Comparison of ENCODE assay signal across 8 mouse cellular contexts in genomic region chr11:58903511-58904409, GRCm38 (mm10). TPM values are rescaled to one million over a fixed set of nuclear protein-coding genes. Genes with fewer than 3 reads are reported as not detected.
DNase-seq lines count a peak whose midpoint lies in the region; ATAC-seq and TF ChIP-seq lines count a peak whose summit lies in the region.

Gene Zfp39, minus strand, starts transcription at chr11:58904225.

- H3K9me3 ChIP-seq in embryonic facial prominence, embryonic 13.5 days: no peaks in the 10 kb centered on the region
- no peaks in the 10 kb centered on the region for H3K9me3 ChIP-seq in limb, embryonic 12.5 days
- H3K9me3 ChIP-seq in midbrain, embryonic 14.5 days (ENCODE audit: control insufficient read depth, low read length): no peaks in the 10 kb centered on the region

- H3K4me1 ChIP-seq in embryonic facial prominence, embryonic 13.5 days: peaks cover 12% of the 10 kb centered on the region
- H3K4me1 ChIP-seq in heart, adult 2 months (ENCODE audit: control insufficient read depth, insufficient read depth, low read length): peaks cover 3% of the 10 kb centered on the region
- H3K4me1 ChIP-seq in limb, embryonic 12.5 days (replicated peaks): peaks cover 9% of the 10 kb centered on the region
- peaks cover 13% of the 10 kb centered on the region for H3K4me1 ChIP-seq in midbrain, embryonic 14.5 days (ENCODE audit: control insufficient read depth, insufficient read depth, low read length)

- whole genome bisulfite sequencing in embryonic facial prominence, embryonic 13.5 days: 0% methylated on average over 40 of the region's 40 CpGs
- whole genome bisulfite sequencing in heart, adult 2 months: under 1% methylated on average over 40 of the region's 40 CpGs
- under 1% methylated on average over 40 of the region's 40 CpGs for WGBS in limb, embryonic 12.5 days
- WGBS in midbrain, embryonic 14.5 days: under 1% methylated on average over 40 of the region's 40 CpGs

- intact Hi-C loops in heart, adult 2 months (cut with DNase I): loop anchor here (5.0 kb wide), 1 partner anchor 56 kb away; the partner anchor contains the start of gene Gm12258

- TF ChIP-seq CTCF in heart, adult 2 months (IDR thresholded peaks at IDR 0.05): peak; percentile 24; the same call in 1 of the 2 replicates

- ATAC-seq in embryonic facial prominence, embryonic 13.5 days (ENCODE audit: insufficient number of reproducible peaks, insufficient read depth, low FRiP score, low TSS enrichment, low read depth): peak; percentile 96
- peak; percentile 95 for ATAC-seq in limb, embryonic 12.5 days (ENCODE audit: insufficient number of reproducible peaks, insufficient read depth, low FRiP score, low TSS enrichment, low read depth)
- peak; percentile 99 for ATAC-seq in midbrain, embryonic 14.5 days (ENCODE audit: low FRiP score, low TSS enrichment)

- H3K4me3 ChIP-seq in embryonic facial prominence, embryonic 13.5 days: peak within 1 kb of the TSS; percentile 84
- peak within 1 kb of the TSS; percentile 82 for H3K4me3 ChIP-seq in heart, adult 2 months
- peak within 1 kb of the TSS; percentile 84 for H3K4me3 ChIP-seq in limb, embryonic 12.5 days (replicated peaks)
- peak within 1 kb of the TSS; percentile 78 for H3K4me3 ChIP-seq in midbrain, embryonic 14.5 days (replicated peaks; ENCODE audit: low read depth, low read length)

- TF ChIP-seq EP300 in heart, adult 2 months (IDR thresholded peaks at IDR 0.05; ENCODE audit: insufficient read depth, low read depth, low read length): 0 out of 2 replicates have a peak, but pooled peaks have one; percentile 23

- peak within 1 kb of the TSS; percentile 82 for H3K27ac ChIP-seq in embryonic facial prominence, embryonic 13.5 days
- H3K27ac ChIP-seq in heart, adult 2 months: peak within 1 kb of the TSS; percentile 95
- H3K27ac ChIP-seq in limb, embryonic 12.5 days: peak within 1 kb of the TSS; percentile 84
- H3K27ac ChIP-seq in midbrain, embryonic 14.5 days (replicated peaks; ENCODE audit: low read depth, low read length): peak within 1 kb of the TSS; percentile 83

- H3K79me2 ChIP-seq in heart, adult 2 months (replicated peaks; ENCODE audit: control insufficient read depth, insufficient read depth, low read length): no peaks in the 10 kb centered on the region

- peak; percentile 86 for TF ChIP-seq POLR2A in heart, adult 2 months (IDR thresholded peaks at IDR 0.05; ENCODE audit: insufficient read depth, low read depth, low read length)

- peak within 1 kb of the TSS; percentile 92 for H3K9ac ChIP-seq in embryonic facial prominence, embryonic 13.5 days
- H3K9ac ChIP-seq in heart, adult 2 months (ENCODE audit: low read depth, low read length): peak within 1 kb of the TSS; percentile 77
- peak within 1 kb of the TSS; percentile 89 for H3K9ac ChIP-seq in limb, embryonic 12.5 days (replicated peaks)
- peak within 1 kb of the TSS; percentile 89 for H3K9ac ChIP-seq in midbrain, embryonic 14.5 days (replicated peaks; ENCODE audit: low read length)

- DNase-seq in 416B (ENCODE audit: low read depth): peak; percentile 96
- peak; percentile 93 to 95 for DNase-seq in adrenal gland, postnatal 4 days (ENCODE audit: low spot score in 2 of 2)
- DNase-seq in heart, adult 2 months: peak; percentile 96 to 99
- peak; percentile 95 to 97 for DNase-seq in kidney, adult 8-10 months
- peak; percentile 96 for DNase-seq in midbrain, embryonic 14.5 days
- peak; percentile 96 for DNase-seq in spleen, adult 12 weeks (ENCODE audit: low spot score)

- peaks cover 31% of the 10 kb centered on the region for H3K36me3 ChIP-seq in embryonic facial prominence, embryonic 13.5 days
- H3K36me3 ChIP-seq in heart, adult 2 months (ENCODE audit: control insufficient read depth, insufficient read depth, low read length): no peaks in the 10 kb centered on the region; the same call in none of the 2 replicates
- peaks cover 33% of the 10 kb centered on the region for H3K36me3 ChIP-seq in limb, embryonic 12.5 days
- peaks cover 23% of the 10 kb centered on the region for H3K36me3 ChIP-seq in midbrain, embryonic 14.5 days (ENCODE audit: control insufficient read depth, insufficient read depth, low read length)

- no peaks in the 10 kb centered on the region for H3K27me3 ChIP-seq in embryonic facial prominence, embryonic 13.5 days
- H3K27me3 ChIP-seq in heart, adult 2 months (ENCODE audit: control insufficient read depth, insufficient read depth, low read length): no peaks in the 10 kb centered on the region
- H3K27me3 ChIP-seq in limb, embryonic 12.5 days: no peaks in the 10 kb centered on the region
- no peaks in the 10 kb centered on the region for H3K27me3 ChIP-seq in midbrain, embryonic 14.5 days (ENCODE audit: control insufficient read depth, insufficient read depth, low read length)

- peak within 1 kb of the TSS; percentile 82 for H3K4me2 ChIP-seq in embryonic facial prominence, embryonic 13.5 days
- peak within 1 kb of the TSS; percentile 85 for H3K4me2 ChIP-seq in limb, embryonic 12.5 days
- H3K4me2 ChIP-seq in midbrain, embryonic 14.5 days (ENCODE audit: low read length): peak within 1 kb of the TSS; percentile 82

RNA-seq across cellular contexts. Expression of gene Zfp39, which starts in this region (rescaled TPM):
- total RNA-seq in adrenal gland, postnatal 4 days (2021): 1 to 10 TPM; 7.3 to 8.9 TPM
- polyA plus RNA-seq in embryonic facial prominence, embryonic 13.5 days (2015; fragmentation: Nextera tagmentation; extraction: Ambion mirVana): 6.9 and 7.5 TPM in 2 replicates
- total RNA-seq in heart, adult 2 months (2021): 1 to 10 TPM; 2.9 to 3.7 TPM
- polyA plus RNA-seq in heart, adult 2 months (2012; rRNA removed): 0.88 and 1.2 TPM in 2 replicates
- polyA plus RNA-seq in limb, embryonic 12.5 days (2016; fragmentation: Nextera tagmentation; extraction: Ambion mirVana): 4.9 and 6.6 TPM in 2 replicates
- 5.9 and 9.1 TPM in 2 replicates for polyA plus RNA-seq in midbrain, embryonic 14.5 days (2014; fragmentation: Nextera tagmentation; extraction: Ambion mirVana)

Comparison
In these comparisons a context has a peak if more than half of its experiments do, and no peak if none do; other contexts are left out.
1. Peak in every context shown above with its lines: DNase-seq, ATAC-seq, H3K4me3 ChIP-seq and H3K27ac ChIP-seq.